Mouse (Mus musculus) lung, postnatal 14 days (tissue): ENCODE results near the gene Jun.

ENCODE experiments used
- DNase-seq: peaks from one replicate; pipeline ENCODE4 v3.0.0; 2021

Jun gene

DNA sequence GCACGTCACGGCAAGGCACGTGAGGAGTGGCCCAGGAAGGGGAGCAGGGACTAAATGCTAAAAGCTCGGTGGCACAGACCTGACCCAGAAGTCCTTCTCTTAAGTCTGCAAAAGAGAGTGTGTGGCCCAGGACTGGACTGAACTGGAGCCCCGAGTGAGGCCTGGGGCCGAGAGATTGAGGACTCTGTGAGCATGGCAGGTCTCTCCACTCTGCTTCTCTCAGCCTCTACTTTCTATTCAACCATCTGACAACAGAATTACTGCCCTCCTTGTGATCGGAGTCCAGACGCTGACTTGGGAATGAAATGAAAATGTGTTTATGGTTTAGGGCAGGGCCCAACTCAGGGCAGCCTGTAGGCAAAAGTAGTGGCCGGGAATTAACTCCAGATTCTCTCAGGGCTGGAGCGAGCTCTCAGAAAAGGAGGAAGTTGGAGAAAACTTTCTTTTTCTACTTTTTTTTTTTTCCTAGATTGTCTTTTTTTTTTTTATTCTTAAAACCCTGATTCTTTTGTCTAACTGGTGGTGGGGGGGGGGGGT lies 21.3 kb upstream of the Jun start:
- no peak for DNase-seq

DNA sequence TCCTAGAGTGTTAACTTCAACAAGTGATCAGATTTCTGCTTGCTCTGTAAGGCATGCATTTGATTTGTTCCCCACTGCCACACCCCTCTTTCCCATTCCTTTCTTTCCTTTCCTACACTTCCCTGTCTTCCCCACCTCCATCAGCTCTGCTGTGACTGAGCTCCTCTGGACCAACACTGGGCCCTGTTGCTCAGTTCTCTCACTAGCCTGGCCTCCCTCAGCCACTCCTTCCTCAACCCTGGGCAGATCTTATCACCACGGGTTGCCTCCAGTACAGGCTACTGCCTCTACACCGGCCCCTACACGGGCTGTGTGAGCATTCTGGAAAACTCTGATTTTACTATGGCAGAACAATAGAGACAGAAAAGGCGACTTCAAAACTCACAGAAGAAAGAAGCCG lies 18.4 kb upstream of the Jun start:
- no peak for DNase-seq

DNA sequence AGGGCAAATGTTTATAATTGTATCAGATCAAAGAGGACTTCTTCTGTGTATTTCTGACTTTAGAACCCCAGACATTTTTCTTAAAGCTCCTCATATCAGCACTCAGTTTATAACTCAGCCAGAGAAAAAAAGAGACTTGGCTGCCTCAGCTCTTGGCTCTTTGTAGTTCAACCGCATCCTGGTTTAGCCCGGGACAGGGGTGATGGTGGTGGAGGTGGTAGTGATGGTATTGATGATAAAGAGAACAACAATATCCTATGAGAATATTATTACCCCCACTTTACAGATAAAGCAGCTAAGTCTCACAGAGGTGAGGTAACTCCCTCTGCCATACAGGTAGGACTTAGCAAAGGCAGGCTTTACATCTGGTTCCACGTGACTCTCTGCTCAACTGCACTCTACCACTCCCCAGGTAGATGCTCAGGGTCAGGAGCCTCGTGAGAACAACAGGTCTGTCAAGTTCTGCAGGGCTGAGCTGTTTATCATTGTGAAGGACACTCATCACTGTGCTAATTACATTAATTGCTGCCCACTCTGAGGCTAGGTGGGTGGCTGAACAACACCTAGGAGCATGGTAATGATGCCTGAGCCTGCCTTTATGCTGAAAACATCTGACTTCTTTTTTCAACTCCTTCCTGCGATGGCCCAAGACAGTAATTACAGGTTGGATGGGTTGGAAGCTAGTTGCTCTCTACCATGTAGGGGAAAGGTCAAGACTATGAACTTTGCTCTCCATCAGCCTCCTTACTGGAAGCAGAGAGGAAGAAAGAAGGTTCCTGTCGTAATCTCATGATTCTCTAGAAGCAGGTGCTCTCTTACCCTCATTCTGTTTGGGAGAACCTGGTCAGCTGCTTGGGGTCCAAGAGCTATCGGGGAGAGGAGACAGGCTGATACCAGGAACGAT lies 16.3 kb upstream of the Jun start:
- no peak for DNase-seq

DNA sequence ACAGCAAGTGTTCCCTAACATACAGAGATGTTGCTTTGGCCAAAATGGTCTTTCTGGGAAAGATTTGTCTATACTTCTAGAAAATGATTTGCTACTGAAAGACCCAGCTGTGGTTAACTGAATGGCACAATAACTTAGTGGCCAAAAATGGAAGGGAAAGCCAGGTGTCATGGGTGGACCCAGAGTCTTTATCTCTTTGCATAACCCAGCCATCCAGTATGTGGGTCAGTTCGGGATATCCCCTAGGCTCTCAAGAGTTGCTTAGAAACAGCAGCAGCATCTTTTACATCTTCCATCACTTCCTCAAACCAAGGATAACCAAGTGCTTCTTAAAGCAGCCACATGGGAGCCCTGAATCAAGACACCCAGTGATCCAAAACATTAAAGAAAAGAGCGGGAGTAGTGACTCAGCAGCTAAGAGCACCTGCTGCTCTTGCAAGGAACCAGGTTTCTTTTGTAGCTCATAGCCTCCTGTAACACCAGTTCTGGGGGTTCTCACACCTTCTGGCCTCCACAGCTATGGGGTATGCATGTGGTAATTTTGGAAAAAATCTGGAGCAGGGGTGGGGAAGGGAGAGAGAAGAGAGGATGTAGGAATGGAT lies 11.7 kb upstream of the Jun start:
- no peak for DNase-seq

DNA sequence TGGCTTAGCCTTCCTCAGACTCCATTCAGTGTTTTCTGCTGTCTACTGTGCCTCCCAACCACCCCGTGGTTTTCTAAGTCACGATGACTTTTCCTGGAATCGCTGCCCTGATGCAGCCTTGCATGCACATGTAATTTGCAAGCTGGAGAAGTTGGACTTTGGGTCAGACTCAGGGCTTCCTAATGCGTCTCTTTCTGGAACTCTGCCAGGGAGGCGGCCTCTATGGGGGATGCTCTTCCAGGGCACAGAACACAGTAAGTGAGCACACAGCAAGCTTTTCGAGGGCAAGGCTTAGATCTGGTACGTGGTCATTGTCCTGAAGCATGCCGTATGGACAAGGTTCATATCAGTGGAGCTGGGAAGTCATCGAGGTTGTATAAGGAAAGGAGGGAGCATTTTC lies 10.9 kb upstream of the Jun start:
- DNase-seq, result no peak

DNA sequence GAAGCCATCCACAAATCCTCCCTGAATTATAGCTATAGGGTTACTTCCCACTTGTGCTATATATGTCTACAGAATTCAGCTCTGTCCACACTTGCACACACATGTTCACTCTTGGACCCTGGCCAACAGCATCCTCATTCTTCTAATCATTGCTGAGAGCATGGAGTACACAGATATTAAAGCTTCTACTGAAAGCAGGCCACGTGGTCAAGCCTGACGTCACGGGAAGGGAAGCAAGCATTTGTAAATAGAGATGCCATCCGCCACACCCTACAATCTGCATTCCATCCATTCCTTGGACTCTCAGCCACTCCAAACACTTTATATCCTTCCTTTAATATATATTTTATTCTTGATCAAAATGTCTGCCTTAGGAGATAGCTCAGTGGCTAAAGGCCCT lies 5.2 kb upstream of the Jun start:
- no peak for DNase-seq

DNA sequence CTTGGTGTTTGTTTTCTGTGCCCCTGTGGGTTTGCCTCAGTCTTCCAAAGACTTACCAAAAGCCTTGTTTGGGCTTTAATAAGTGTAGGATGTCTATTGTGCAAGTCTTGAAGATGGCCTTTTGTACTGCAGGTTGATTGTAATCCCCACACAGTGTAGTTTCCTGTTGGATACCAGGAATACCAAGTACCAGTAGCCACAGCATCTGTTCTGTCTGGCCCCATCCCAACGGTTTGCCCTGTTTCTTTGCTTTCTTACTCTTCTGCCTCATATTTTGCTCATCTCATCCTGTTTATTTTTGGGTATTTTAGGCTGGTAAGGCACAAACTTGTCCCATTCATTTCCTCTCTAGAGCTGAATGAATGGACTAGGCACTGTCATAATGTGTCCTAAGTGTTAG lies 3.3 kb upstream of the Jun start:
- DNase-seq, result no peak

DNA sequence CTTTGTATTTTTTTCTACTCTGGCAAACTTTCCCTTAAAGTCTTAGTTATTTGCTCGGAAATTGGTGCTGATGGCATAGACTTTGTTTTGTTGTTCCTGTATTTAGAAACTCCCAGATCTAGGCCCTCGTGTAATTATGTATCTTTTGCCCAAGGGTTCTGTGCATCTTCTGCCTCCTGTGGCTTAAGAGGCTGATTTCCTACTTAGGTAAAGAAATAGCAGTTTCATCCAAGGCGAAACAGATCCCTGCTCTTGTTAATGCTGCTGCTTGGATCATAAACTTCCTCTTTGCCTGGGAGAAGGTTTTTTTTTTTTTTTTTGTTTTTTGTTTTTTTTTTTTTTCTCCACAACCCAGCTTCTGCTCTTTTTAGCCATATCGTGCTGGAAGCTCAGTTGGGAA lies 2.3 kb upstream of the Jun start:
- DNase-seq, result no peak

DNA sequence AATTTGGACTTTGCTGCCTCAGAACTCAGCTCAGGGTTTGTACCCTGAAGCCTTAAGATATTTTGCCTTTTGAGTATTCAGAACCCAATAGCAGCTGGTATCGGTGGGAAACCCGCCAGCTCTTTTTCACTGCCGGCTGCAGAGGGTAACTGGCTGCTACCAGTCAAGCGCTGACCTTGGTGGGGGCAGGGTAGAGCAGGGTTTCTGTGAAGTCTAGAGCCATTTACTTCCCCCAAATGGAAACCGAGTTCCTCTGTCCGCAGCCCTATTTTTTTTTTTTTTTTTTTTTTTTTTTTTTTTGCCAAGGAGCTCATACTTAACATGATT lies 1.7 kb upstream of the Jun start:
- DNase-seq, result peak; percentile 80

DNA sequence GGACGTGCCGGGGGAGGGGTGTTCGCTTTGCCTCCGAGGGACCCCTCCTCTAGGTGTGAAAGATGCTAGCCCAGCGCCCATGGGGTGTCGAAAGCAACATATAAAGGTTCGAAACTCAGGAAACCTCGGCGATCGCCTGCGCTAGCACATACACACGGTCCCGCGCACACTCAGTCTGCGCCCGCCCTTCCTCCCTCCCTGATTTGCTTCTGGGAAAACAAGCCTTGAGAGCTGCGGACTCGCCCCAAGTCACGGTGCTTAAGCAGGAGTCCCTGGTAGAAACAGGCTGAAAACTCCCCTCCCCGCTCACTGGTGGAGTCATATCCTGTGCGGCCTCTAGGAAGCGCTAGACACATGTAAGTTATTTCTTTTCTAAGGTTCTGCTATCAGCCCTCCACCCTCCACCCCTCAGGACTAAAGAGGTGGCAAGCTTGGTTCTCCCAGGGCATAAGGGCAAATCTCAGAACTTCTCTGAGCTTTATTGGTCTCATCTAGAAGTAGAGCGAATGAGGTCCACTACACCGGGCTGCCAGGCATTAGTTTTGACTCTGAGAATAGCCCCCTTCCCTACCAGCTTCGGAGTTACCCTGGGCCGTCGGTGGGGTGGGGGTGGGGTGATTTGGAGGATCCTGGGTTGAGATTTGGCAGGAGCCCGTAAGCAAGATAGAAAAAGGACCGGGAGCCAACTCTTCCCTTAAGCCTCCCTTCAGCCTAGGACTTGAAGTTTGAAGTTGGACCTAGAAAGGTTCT lies 1.2 kb upstream of the Jun start:
- DNase-seq, result peak; percentile 94

DNA sequence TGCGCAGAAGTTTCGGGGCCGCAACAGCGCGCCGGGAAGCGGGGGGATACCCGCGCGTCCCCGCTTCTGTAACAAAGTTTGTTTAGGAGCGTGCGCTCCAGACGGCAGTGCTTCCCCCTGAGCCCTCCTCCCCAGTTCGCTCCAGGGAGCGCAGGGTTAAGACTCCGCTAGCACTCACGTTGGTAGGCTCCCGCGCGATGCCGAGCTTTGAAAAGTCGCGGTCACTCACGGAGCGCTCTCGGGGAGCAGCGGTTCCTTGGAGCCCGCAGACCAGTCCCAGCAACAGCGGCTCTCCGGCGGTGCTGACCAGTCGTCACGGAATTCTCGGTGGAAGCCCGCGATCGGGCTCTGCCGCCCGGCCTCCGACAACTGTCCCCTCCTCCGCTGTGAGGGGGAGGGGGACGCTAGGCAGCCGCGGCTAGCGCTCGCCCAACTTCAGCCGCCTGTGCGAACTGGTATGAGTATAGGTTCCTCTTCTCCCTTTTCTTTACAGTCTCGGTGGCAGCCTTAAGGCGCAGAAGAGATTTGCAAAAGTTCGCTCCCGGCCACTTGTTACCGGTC lies 631 bp downstream of the Jun start:
- peak; percentile 67 for DNase-seq

DNA sequence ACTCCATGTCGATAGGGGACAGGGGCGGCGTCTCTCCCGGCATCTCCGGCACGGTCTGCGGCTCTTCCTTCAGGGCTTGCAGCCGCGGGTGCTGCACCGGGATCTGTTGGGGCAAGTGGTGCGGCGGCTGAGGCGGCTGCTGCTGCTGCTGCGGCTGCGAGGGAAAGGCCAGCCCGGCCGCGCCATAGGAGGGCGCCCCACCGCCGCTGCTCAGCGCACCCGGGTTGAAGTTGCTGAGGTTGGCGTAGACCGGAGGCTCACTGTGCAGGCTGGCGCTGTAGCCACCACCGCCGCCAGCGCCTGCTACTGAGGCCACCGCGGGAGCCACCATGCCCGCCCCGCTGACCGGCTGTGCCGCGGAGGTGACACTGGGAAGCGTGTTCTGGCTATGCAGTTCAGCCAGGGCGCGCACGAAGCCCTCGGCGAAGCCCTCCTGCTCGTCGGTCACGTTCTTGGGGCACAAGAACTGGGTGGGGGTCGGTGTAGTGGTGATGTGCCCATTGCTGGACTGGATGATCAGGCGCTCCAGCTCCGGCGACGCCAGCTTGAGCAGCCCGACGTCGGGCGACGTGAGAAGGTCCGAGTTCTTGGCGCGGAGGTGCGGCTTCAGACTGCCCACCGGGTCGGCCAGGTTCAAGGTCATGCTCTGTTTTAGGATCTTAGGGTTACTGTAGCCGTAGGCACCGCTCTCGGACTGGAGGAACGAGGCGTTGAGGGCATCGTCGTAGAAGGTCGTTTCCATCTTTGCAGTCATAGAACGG lies 1.3 kb downstream of the Jun start:
- DNase-seq, result peak; percentile 76

DNA sequence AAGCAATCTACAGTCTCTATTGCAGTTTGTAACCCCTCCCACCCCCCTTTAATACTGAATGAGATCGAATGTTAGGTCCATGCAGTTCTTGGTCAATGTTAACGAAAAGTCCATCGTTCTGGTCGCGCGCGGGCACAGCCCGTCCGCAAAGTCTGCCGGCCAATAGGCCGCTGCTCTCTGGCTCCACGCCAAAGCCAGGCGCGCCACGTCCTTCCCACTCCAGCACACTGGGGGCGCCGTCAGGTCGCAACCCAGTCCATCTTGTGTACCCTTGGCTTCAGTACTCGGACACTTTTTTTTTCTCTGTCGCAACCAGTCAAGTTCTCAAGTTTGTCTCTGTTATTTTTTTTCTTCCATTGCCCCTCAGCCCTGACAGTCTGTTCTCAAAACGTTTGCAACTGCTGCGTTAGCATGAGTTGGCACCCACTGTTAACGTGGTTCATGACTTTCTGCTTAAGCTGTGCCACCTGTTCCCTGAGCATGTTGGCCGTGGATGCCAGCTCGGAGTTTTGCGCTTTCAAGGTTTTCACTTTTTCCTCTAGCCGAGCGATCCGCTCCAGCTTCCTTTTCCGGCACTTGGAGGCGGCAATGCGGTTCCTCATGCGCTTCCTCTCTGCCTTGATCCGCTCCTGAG lies 2.0 kb downstream of the Jun start:
- DNase-seq, result peak; percentile 89

DNA sequence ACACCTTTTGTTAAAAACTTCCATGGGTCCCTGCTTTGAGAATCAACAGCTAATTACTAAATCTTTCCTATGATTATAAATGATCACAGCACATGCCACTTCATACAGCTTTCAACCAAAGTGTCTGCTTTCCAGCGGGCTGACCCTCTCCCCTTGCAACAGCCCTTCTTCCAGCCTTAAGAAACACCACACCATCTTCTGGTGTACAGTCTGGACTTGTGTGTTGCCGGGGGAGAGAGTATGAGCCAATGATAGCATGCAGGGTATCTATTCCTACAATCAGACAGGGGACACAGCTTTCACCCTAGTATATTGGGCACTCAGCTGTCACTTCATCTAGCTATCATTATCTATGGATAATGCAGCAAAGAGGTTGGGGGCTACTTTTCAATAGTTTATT lies 2.9 kb downstream of the Jun start:
- no peak for DNase-seq

DNA sequence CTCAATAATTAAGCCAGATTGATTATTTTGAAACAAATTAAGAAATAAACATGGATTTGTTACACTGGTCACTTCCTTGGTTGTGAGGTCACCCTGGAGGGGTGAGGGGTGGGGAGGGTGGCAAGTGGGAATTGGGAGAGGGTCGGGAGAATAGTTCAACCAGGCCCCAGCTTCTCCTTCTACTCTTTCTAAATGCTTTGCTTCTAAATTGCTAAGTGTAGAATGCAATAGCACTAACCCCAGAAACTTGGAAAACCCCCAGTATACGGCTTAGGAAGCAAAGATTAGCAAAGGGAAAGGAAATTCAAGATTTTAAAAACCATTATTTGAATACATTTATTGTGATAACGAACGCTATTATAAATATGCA lies 3.3 kb downstream of the Jun start:
- DNase-seq, result no peak

DNA sequence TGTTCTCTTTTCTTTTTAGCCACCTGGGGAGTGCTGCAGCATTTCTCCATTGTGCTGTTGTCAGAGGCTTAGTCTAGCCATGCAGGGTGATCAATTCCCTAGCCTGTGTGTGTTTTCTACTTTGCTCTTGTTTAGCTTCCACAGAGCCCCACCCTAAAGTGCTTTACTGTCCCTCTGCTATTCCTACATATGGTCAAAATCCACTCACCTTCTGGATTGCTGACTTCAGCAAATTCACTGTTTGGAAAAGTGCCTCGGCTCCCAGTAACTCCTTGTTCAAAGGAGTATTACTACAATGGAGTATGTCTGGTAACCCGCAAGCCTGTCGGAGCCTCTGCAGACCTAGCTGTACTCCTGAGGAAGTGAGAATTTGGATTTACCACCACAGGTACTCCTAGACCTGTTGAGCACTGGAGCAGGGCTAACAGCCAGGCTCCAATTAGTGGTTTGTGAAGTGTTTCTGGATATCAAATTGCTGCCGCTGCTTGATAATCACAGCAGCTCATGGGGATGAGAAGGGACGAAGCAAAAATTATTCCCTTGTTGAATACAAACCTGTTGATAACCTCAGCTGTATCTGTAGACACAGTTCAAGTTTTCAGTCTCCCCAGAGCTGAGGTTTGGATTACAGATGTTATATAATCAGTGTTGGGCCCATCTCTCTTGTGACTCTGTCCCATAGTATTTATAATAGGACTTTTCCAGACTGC lies 3.8 kb downstream of the Jun start:
- DNase-seq, result no peak

DNA sequence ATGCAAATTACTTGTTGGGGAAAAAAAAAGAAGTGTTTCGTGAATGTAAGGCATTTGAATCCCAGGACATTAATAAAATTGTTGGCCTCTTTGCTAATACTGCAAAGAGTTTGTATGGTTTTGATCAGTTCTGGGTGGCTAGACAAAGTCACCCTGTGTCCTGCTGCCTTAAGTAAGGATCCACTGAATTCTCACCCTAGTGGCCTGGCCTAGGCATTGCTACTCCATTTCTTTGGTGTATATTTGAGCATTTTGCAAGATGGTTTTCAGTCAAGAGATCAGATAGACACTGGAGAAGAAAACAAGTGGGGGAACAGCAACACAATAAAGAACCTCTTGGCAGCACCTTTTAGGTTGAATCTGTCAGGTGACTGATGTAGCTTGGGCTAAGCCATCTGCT lies 6.9 kb downstream of the Jun start:
- DNase-seq, result no peak

DNA sequence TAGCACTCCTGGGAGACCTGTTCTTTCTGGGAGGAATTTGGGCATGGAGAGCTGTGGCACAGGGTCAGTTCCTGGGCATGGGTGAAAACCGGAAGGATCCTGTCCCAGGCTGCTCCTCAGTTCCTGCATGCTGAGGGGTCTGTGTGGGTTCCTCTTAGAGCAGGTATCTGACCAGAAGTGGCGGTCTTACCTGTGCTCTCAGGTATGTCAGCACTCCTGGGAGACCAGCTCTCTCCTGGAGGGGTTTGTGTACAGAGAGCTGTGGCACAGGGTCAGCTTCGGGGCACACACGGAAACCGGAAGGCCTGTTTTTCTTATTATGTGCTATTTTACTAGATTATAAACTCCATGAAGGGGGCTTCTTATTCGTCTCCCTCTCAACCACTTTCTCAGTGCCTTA lies 7.3 kb downstream of the Jun start:
- DNase-seq, result no peak

DNA sequence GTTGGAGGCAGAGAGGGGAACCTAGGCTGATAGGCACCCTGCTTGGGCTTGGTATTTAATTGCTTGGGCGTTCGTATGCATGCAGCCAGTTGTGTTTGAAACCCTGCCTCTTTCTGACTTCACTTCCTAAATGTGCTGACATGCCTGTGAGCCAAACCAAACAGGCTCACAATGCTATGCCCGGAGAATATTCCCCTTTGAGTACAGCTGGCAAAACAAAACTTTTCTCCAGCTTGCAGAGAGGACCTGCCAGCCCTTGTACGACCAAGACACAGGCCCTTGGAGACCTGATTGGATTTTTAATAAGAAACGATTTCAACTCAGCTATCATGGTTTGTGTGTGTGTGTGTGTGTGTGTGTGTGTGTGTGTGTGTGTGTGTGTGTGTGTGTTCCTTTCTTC lies 14.0 kb downstream of the Jun start:
- DNase-seq, result no peak

DNA sequence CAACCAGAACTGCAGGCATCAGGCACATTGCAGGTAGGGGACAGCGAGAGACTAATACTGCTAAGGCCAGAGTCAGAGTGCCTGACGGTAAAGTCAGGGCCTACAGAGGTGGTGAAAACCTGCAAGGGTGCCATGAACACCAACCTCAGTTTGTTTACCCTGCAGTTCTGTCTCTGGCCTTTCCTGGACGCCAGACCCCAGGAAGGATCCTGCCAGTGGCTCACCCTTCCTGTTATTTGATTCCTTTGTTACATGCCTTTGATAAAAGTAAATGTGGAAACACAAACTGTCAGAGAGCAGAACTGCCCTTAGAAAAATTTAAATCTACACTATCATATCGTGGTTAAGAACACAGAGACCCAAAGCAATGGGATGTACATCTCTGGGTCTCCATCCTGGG lies 20.9 kb downstream of the Jun start:
- DNase-seq, result peak; percentile 31

DNA sequence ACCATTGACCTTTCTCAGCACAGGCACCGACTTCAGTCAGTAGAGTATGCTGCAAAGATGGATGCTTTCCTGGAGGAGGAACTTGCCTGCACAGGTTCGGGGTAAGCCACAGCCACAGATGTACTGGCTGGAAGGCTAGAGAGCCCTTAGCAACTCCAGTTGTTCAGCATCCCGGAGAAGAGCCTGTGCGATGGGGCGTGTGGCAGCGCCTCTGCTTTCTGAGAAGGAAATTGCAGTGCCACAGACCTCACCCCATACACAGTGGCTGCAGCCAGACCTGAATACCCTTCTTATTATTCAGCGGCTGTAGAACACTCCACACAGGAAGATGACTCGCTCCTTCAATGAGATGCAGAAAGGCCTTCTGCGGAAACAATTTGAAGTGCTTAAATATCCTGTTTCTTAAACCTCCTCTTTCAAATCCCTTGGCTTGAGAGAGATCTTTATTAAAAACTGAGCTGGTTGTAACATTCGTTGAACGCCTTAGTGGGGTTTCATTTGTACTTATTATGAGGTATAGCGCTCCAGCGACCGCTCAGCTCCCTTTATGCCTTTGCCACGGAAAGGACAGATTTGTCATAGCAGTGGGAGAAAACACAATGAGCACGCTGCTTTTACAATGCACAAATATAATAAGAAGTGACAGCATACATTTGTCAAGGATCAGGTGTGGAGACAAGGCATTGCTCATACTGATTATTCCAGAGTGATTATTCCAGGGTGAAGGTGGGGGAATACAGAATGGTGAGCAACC lies 26.0 kb downstream of the Jun start:
- no peak for DNase-seq
